Mouse (Mus musculus): Measurements from ENCODE around the gene Atp6v1fnb.

GRCm38 (mm10) chr6:29430681-29431420 is 40.4 kb upstream of the Atp6v1fnb start:
- TF ChIP-seq CTCF (IDR thresholded peaks at IDR 0.05; ENCODE audit: insufficient read depth, low read length) (no peak), POLR2A (IDR thresholded peaks at IDR 0.05; ENCODE audit: borderline replicate concordance, extremely low read depth, low read depth, low read length) (no peak)
